Mouse (Mus musculus): ENCODE results near the gene Chl1. TPM values are rescaled to one million over a fixed set of nuclear protein-coding genes. Genes with fewer than 3 reads are reported as not detected.

The Chl1 gene
- polyA plus RNA-seq, 1 experiment from 2014 or later, result 22.2 TPM

DNA sequence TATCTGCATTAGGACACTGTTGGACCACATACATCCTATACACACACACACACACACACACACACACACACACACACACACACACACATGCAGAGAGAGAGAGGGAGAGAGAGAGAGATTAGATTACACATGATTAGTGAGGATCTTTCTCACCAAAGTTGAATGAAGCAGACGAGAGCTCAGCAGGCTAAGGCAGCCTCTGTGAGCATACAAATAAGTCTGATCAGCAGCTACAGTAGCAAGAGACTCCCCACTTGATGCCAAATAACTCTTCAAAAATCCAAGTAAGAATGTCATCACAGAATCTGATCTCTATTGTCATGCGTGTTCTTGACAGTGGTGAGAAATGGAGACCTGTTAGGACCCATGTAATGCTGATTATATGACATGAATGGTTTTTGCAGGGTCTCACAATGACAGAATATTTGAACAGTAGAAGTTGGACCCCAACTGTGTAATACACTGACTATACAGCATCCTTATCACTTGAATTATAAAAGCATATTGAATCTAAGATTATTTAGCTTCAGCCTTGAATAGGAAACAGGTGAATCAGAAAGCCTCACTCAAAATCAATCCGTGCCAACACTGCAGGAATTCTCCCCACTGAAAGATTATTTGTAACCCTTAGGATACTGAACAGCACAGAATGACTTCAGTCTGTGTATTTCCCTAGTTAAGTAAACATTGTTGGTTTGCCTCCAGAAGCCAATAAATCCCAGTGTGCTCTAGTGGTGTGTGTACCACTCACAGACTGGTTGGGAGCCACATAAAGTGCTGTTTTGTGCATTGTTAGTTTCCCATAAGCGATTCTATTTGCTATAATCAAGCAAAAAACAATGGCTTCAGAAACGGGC, 47.9 kb downstream of the Chl1 start:
- no peak overlapping the region for H3K9ac ChIP-seq (replicated peaks)
- no peak overlapping the region for H3K4me3 ChIP-seq
- no peaks in the 10 kb centered on the region for H3K9me3 ChIP-seq
- no peaks in the 10 kb centered on the region for H3K27me3 ChIP-seq
- WGBS, result 48% methylated on average over 5 of the region's 5 CpGs
- peaks cover 16% of the 10 kb centered on the region; the same call in 1 of the 2 replicates for H3K4me1 ChIP-seq
- no peaks in the 10 kb centered on the region for H3K36me3 ChIP-seq
- peak overlapping the region; percentile 30 for H3K27ac ChIP-seq (replicated peaks)
- ATAC-seq (ENCODE audit: low FRiP score, low read depth), result 0 out of 2 replicates have a peak, but pooled peaks have one; percentile 16
- H3K4me2 ChIP-seq (replicated peaks), result no peak overlapping the region

DNA sequence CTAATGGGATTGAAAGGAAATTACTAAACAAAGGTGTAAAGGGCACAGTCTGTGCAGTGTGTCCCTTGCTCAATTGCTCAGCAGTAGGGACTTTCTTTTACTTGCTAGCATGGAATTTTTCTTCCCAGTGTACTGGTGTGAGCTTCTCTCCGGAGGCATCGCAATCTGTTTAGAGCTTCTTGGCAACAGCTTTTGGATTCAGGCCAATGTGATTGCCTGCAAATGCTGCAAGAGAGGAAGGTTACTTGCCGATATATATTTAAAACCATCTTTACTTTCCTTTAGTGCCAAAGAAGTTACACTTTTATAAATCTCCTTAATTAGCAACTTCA, 48.5 kb downstream of the Chl1 start:
- H3K27ac ChIP-seq (replicated peaks), result peak overlapping the region; percentile 30
- no peaks in the 10 kb centered on the region for H3K36me3 ChIP-seq
- H3K4me2 ChIP-seq (replicated peaks), result no peak overlapping the region
- H3K9me3 ChIP-seq, result no peaks in the 10 kb centered on the region
- no peak overlapping the region for H3K4me3 ChIP-seq
- peaks cover 16% of the 10 kb centered on the region; the same call in 1 of the 2 replicates for H3K4me1 ChIP-seq
- H3K9ac ChIP-seq (replicated peaks), result no peak overlapping the region
- no peaks in the 10 kb centered on the region for H3K27me3 ChIP-seq
- no peak for ATAC-seq (ENCODE audit: low FRiP score, low read depth)
- 72% methylated on average over 3 of the region's 3 CpGs for WGBS

- no peak for ATAC-seq (ENCODE audit: low FRiP score, low read depth)
- no peaks in the 10 kb centered on the region for H3K27me3 ChIP-seq
- 58% methylated on average over 2 of the region's 2 CpGs for WGBS
- no peak overlapping the region for H3K4me2 ChIP-seq (replicated peaks)
- H3K36me3 ChIP-seq, result no peaks in the 10 kb centered on the region
- no peaks in the 10 kb centered on the region for H3K9me3 ChIP-seq
- H3K4me1 ChIP-seq, result peaks cover 16% of the 10 kb centered on the region; the same call in 1 of the 2 replicates
- H3K4me3 ChIP-seq, result no peak overlapping the region
- no peak overlapping the region for H3K27ac ChIP-seq (replicated peaks)
- no peak overlapping the region for H3K9ac ChIP-seq (replicated peaks)
These were observed 49.0 kb downstream of the Chl1 start for GRCm38 (mm10) chr6:103559344-103559743.

- peaks cover 12% of the 10 kb centered on the region for H3K4me1 ChIP-seq
- H3K9ac ChIP-seq (replicated peaks), result no peak overlapping the region
- no peak overlapping the region for H3K4me3 ChIP-seq
- no peaks in the 10 kb centered on the region for H3K9me3 ChIP-seq
- H3K36me3 ChIP-seq, result no peaks in the 10 kb centered on the region
- H3K4me2 ChIP-seq (replicated peaks), result no peak overlapping the region
- H3K27ac ChIP-seq (replicated peaks), result no peak overlapping the region
- 52% methylated on average over 6 of the region's 6 CpGs for WGBS
- ATAC-seq (ENCODE audit: low FRiP score, low read depth), result no peak
- no peaks in the 10 kb centered on the region for H3K27me3 ChIP-seq
These were observed 54.4 kb downstream of the Chl1 start for GRCm38 (mm10) chr6:103564811-103565210.

DNA sequence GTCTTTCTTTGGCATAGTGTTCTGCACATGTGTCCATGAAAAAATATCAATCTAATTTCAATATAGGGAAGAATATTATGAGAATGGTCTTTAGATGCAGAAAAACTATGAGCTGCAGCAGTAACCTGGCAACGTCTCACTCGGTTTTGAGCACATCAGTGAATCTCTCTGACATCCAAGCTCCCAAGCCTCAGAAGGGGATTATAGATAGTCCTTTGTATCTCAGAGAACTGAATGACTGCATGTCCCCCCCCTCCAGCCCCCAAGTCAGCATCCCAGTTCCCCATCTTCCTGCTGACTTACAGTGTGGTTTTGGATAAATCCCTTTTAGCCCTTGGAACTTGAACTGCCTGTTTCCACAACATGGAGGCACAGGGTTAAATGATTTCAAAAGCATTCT, 56.9 kb downstream of the Chl1 start:
- ATAC-seq (ENCODE audit: low FRiP score, low read depth), result peak; percentile 50; the same call in 1 of the 2 replicates
- no peak overlapping the region for H3K4me3 ChIP-seq
- no peaks in the 10 kb centered on the region for H3K27me3 ChIP-seq
- H3K4me1 ChIP-seq, result peaks cover 12% of the 10 kb centered on the region
- no peak overlapping the region for H3K9ac ChIP-seq (replicated peaks)
- 19% methylated on average over 2 of the region's 2 CpGs for WGBS
- H3K27ac ChIP-seq (replicated peaks), result no peak overlapping the region
- H3K4me2 ChIP-seq (replicated peaks), result no peak overlapping the region
- H3K9me3 ChIP-seq, result no peaks in the 10 kb centered on the region
- no peaks in the 10 kb centered on the region for H3K36me3 ChIP-seq

GRCm38 (mm10) chr6:103572659-103573058, 62.3 kb downstream of the Chl1 start:
- no peak overlapping the region for H3K27ac ChIP-seq (replicated peaks)
- WGBS, result 81% methylated on average over 1 of the region's 1 CpGs
- no peak for ATAC-seq (ENCODE audit: low FRiP score, low read depth)
- H3K27me3 ChIP-seq, result no peaks in the 10 kb centered on the region
- H3K36me3 ChIP-seq, result no peaks in the 10 kb centered on the region
- no peaks in the 10 kb centered on the region for H3K4me1 ChIP-seq
- no peak overlapping the region for H3K9ac ChIP-seq (replicated peaks)
- H3K4me3 ChIP-seq, result no peak overlapping the region
- no peak overlapping the region for H3K4me2 ChIP-seq (replicated peaks)
- H3K9me3 ChIP-seq, result no peaks in the 10 kb centered on the region

GRCm38 (mm10) chr6:103584224-103584623, 73.8 kb downstream of the Chl1 start:
- Histone ChIP-seq H3K27me3 (no peaks in the 10 kb centered on the region), H3K4me2 (replicated peaks) (no peak overlapping the region), H3K27ac (replicated peaks) (no peak overlapping the region), H3K4me1 (no peaks in the 10 kb centered on the region), H3K9me3 (no peaks in the 10 kb centered on the region), H3K4me3 (no peak overlapping the region), H3K36me3 (no peaks in the 10 kb centered on the region), H3K9ac (replicated peaks) (no peak overlapping the region)
- WGBS, result 91% methylated on average over 1 of the region's 1 CpGs
- ATAC-seq (ENCODE audit: low FRiP score, low read depth), result no peak

- no peaks in the 10 kb centered on the region for H3K4me1 ChIP-seq
- no peaks in the 10 kb centered on the region for H3K9me3 ChIP-seq
- 71% methylated on average over 1 of the region's 1 CpGs for WGBS
- no peak overlapping the region for H3K27ac ChIP-seq (replicated peaks)
- no peak overlapping the region for H3K4me3 ChIP-seq
- H3K9ac ChIP-seq (replicated peaks), result no peak overlapping the region
- no peaks in the 10 kb centered on the region for H3K36me3 ChIP-seq
- no peaks in the 10 kb centered on the region for H3K27me3 ChIP-seq
- ATAC-seq (ENCODE audit: low FRiP score, low read depth), result no peak; the same call in 1 of the 2 replicates
- H3K4me2 ChIP-seq (replicated peaks), result no peak overlapping the region
These were observed 75.3 kb downstream of the Chl1 start for GRCm38 (mm10) chr6:103585667-103586066.

- Histone ChIP-seq H3K4me1 (no peaks in the 10 kb centered on the region), H3K36me3 (no peaks in the 10 kb centered on the region), H3K9me3 (no peaks in the 10 kb centered on the region), H3K27me3 (no peaks in the 10 kb centered on the region), H3K9ac (replicated peaks) (no peak overlapping the region), H3K4me2 (replicated peaks) (no peak overlapping the region), H3K4me3 (no peak overlapping the region), H3K27ac (replicated peaks) (no peak overlapping the region)
- ATAC-seq (ENCODE audit: low FRiP score, low read depth), result no peak
- WGBS, result 87% methylated on average over 1 of the region's 1 CpGs
These were observed 75.7 kb downstream of the Chl1 start for GRCm38 (mm10) chr6:103586081-103586480.

- Histone ChIP-seq H3K4me2 (replicated peaks) (no peak overlapping the region), H3K36me3 (no peaks in the 10 kb centered on the region), H3K9me3 (no peaks in the 10 kb centered on the region), H3K9ac (replicated peaks) (no peak overlapping the region), H3K4me1 (no peaks in the 10 kb centered on the region), H3K4me3 (no peak overlapping the region), H3K27ac (replicated peaks) (no peak overlapping the region), H3K27me3 (no peaks in the 10 kb centered on the region)
- ATAC-seq (ENCODE audit: low FRiP score, low read depth), result no peak
- WGBS, result 51% methylated on average over 4 of the region's 4 CpGs
These were observed 91.7 kb downstream of the Chl1 start for GRCm38 (mm10) chr6:103602070-103602469.

DNA sequence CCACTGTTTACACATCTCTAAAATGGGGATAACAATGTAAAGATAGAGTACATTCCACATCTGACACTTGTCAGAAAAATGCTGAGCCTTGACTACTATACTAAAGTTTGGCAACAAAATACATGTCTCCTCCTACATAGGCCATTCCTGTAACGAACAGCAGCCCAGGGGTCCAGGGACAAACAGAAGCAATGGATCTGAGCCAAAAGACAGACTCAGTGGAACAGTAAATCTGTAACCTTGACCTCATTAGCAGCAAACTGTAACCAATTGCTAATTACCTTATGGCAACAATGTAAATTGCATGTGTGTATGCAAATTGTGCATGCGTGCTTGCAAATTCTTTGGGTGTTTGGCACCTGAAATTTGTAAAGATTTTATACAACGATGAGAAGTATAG, 100.3 kb downstream of the Chl1 start:
- 89% methylated on average over 3 of the region's 3 CpGs for WGBS
- no peak overlapping the region for H3K9ac ChIP-seq (replicated peaks)
- H3K4me2 ChIP-seq (replicated peaks), result no peak overlapping the region
- H3K4me1 ChIP-seq, result 0 out of 2 replicates have a peak, but pooled peaks cover 5% of the 10 kb centered on the region
- no peak for ATAC-seq (ENCODE audit: low FRiP score, low read depth)
- H3K36me3 ChIP-seq, result no peaks in the 10 kb centered on the region
- no peaks in the 10 kb centered on the region for H3K27me3 ChIP-seq
- no peaks in the 10 kb centered on the region for H3K9me3 ChIP-seq
- no peak overlapping the region for H3K27ac ChIP-seq (replicated peaks)
- no peak overlapping the region for H3K4me3 ChIP-seq

DNA sequence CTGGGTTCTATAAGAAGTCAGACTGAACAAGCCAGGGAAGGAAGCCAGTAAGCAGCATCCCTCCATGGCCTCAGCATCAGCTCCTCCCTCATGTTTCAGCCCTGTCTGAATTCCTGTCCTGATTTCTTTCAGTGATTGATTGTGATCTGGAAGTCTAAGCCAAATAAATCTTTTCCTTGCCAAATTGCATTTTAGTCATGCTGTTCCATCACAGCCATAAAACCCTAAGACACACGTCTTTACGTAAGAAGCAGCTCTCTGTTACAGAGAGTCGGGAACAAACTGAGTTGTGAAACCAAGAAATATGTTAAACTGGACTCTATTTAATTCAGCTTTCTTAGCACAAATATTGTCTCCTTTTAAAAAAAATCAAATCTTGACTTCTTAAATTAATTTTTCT, 102.2 kb downstream of the Chl1 start:
- 94% methylated on average over 3 of the region's 3 CpGs for WGBS
- Histone ChIP-seq H3K4me1 (0 out of 2 replicates have a peak, but pooled peaks cover 5% of the 10 kb centered on the region), H3K27me3 (no peaks in the 10 kb centered on the region), H3K9ac (replicated peaks) (no peak overlapping the region), H3K4me2 (replicated peaks) (no peak overlapping the region), H3K4me3 (no peak overlapping the region), H3K9me3 (no peaks in the 10 kb centered on the region), H3K27ac (replicated peaks) (no peak overlapping the region), H3K36me3 (no peaks in the 10 kb centered on the region)
- no peak for ATAC-seq (ENCODE audit: low FRiP score, low read depth)
